Mouse (Mus musculus): ENCODE measurements around the gene Scn8a.
A peak's percentile ranks its signal among the peaks of the same experiment; 100 is the strongest.

Scn8a gene

DNA sequence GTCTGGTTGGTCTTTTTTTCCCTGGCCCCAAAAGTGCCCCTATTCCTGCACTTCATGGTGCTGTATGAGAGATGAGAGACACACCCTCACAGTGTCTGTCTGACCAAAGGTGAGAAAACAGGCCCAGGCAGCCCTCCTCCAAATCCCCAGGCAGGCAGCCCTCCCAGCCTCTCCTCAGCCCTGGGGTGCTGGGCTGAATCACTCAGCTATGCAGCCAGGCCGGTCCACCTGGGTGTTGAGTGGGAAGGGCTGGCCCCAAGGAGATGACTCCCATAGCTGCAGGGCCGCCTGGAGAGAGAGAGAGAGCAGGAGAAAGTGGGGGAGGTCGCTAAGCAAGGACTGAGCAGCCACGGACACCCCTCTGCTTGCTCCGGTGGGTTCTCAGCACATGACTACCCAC is 201.1 kb downstream of the Scn8a start:
- no peak for DNase-seq (ENCODE audit: low read depth)

- no peak for DNase-seq (ENCODE audit: low read depth)
These were observed 203.1 kb downstream of the Scn8a start for GRCm38 (mm10) chr15:101072736-101073135.

- no peak for DNase-seq (ENCODE audit: low read depth)
These were observed 204.4 kb downstream of the Scn8a start for GRCm38 (mm10) chr15:101074067-101074466.

DNA sequence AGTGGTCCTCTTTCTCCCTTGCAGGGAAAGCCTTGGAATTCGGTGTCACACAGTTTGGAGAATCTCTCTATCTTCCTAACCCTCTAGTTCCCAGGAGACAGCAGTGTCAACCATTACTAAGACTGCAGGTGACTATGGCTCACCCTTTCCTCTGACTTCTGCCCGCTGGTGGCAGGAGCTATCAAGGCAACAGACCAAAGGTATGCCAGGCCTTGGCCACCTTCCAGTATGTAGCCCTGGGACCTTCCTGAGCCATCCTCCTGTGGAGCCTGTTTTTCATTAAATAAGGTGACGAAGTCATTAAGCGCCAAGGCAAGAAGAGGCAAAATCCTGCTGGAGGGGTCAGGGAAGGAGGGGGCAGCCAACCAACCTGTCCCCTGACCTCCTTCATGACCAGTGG is 205.5 kb downstream of the Scn8a start:
- no peak for DNase-seq (ENCODE audit: low read depth)

DNA sequence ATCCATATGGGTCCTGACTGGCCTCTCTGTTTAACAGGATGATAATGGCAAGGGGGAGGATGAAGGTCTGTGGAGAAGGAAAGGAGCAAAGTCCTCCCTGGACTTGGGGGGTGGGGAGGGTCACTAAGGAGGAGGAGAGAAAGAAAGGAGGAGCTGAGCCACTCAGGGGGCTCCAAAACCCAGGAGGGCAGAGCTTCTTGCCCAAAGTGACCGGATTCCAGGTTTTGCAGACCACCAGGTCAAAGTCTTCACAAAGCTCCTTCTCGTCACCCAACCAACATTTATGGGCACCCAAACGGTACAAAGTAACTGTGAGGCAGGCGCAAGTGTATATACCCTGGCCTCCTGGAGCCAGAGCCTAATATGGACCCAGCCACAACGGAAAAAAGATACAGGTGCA is 206.0 kb downstream of the Scn8a start:
- DNase-seq (ENCODE audit: low read depth), result no peak

GRCm38 (mm10) chr15:101076071-101077000 is 206.7 kb downstream of the Scn8a start:
- no peak for DNase-seq (ENCODE audit: low read depth)

DNA sequence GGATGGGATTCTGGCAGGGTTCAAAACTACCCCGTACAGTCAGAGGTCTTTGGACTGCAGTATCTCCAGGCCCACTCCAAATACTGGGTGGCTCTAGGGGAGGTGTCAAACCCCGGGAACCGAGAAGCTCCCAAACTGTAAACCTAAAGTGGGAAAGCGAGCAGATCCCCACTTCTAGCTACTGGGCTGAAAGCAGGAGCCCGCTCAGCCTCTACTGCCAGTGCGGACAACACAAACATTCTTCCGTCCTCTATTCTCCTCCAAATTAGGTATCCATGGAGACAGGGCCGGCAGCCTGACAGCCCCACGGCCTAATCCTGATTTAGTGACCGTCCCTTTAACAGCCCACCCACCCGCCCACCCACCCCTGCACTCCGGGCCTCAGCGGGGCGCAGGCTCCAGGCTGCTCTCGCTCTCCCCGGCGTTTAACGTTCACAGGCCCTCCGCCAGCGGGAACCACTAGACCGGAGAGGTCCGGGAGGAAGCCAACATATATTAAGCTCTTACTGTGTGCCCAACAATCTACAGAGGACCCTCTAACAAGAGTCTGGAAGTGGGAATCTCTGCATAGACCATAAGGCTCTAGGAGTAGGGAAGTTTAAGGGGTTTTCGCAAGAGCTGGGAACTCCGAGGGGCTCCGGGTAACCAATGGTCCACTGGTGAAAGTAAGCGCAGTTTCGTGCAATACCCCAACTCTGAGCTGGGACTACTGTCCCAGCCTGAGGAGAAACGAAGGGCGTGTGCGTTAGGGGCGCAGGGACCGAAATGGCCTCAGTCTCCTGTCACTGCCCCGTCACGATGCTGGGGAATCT is 207.5 kb downstream of the Scn8a start:
- no peak for DNase-seq (ENCODE audit: low read depth)

GRCm38 (mm10) chr15:101077813-101078730 is 208.4 kb downstream of the Scn8a start, which contains the start of gene Fignl2:
Gene Fignl2, minus strand, starts transcription at chr15:101078567.
- DNase-seq (ENCODE audit: low read depth), result no peak

- DNase-seq (ENCODE audit: low read depth), result peak; percentile 50
These were observed 209.1 kb downstream of the Scn8a start for GRCm38 (mm10) chr15:101078731-101079156.

DNA sequence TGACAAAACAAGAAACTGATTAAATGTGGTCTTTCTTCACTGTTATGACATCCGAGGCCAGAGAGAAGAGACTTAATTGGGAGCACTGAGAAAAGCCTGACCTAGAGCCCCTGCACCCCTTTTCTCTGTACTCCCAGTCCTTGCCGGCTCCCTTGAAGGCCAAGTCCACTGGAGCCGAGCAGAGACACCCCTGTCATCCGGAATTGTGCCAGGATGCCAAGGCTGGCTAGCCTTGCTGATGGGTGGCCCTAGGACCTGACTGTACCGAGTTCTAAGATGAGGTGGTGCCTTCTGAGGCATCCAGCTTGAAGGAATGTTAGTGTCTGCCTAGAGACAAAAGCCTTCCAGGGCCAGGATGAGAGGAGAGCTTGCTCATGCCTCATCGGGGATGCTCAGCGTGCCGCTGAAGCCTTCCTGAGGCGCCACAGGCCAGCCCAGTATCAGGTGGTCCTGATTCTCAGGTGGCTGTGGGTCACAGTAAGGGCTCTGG is 210.4 kb downstream of the Scn8a start:
- DNase-seq (ENCODE audit: low read depth), result no peak

GRCm38 (mm10) chr15:101081035-101081548 is 211.4 kb downstream of the Scn8a start:
- DNase-seq (ENCODE audit: low read depth), result no peak

DNA sequence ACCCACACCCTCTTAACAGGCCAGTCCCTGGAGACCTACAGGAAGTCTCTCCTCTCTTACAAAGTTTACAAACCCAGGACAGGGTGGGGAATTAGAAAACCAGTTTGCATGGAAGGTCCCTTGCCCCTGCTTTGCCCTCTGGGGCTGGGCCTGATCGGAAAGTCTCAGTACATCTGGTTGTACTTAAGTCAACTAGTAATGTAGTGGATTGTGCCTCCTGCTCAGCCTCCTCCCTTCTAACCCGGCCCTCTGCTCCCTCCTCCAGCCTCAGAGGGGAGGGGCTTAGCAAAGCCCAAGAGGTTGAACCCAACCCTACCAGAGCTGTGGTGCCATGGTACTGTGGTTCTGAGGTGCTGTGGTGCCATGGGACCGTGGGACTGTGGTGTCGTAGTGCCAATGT is 212.6 kb downstream of the Scn8a start:
- no peak for DNase-seq (ENCODE audit: low read depth)

DNA sequence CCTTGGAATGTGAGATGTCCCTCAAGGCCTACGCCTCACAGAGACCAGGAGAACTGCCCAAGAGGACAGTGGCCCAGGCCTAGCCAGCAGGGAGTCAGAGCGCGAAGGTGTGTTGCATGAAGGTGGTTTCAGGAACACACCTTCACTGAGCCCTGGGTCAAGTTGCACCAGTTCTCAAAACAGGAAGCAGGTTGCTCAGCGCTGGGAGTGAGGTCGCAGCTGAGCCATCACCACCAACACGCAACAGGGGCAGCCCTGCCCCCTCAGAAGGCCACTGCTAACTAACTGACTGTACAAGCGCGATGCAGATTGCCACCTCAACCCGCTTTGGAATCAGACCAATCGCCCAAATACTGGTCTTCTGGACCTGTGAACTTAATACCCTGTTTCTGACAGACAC is 214.8 kb downstream of the Scn8a start:
- DNase-seq (ENCODE audit: low read depth), result no peak

DNA sequence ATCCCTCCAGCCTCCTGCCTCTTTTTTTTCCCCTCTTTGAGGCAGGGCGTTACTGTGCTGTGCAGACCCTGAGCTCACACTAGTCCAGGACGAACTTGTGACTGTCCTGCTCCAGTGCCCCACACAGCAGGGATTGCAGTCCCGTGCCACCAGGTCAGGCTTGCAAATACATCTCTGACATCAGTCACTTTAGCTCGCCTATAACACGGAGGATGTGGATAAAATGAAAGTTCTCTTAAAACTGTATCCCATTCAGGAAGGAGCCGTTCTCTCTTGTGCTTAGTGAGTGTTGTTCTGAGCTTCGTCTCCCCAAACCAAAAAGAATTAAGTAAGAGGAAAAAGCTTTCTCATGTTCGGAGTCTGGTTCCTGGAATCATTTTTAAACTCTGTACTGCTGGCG is 216.8 kb downstream of the Scn8a start:
- no peak for DNase-seq (ENCODE audit: low read depth)

DNA sequence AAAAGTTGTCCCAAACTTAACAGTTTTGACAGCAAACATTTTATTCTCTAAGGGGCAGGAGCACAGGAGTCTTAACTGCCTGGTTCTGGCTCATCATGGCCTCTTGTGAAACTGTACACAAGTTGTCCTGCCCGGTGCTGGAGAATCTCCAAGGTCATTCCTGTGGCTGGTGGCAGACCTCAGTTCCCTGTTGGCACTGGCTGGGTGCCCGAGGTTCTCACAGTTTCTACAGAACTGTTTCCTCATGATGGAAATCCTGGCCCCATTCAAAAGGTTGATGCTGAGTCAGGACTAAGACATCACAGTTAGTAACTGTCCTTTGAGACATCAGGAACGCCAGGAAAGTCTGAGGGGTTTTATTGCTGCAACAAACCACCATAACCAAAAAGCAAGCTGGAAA is 217.3 kb downstream of the Scn8a start:
- DNase-seq (ENCODE audit: low read depth), result peak; percentile 93

GRCm38 (mm10) chr15:101088291-101088690 is 218.6 kb downstream of the Scn8a start:
- DNase-seq (ENCODE audit: low read depth), result no peak

GRCm38 (mm10) chr15:101091551-101091950 is 221.9 kb downstream of the Scn8a start:
- no peak for DNase-seq (ENCODE audit: low read depth)

- DNase-seq (ENCODE audit: low read depth), result no peak
These were observed 222.6 kb downstream of the Scn8a start for GRCm38 (mm10) chr15:101092121-101092828.

DNA sequence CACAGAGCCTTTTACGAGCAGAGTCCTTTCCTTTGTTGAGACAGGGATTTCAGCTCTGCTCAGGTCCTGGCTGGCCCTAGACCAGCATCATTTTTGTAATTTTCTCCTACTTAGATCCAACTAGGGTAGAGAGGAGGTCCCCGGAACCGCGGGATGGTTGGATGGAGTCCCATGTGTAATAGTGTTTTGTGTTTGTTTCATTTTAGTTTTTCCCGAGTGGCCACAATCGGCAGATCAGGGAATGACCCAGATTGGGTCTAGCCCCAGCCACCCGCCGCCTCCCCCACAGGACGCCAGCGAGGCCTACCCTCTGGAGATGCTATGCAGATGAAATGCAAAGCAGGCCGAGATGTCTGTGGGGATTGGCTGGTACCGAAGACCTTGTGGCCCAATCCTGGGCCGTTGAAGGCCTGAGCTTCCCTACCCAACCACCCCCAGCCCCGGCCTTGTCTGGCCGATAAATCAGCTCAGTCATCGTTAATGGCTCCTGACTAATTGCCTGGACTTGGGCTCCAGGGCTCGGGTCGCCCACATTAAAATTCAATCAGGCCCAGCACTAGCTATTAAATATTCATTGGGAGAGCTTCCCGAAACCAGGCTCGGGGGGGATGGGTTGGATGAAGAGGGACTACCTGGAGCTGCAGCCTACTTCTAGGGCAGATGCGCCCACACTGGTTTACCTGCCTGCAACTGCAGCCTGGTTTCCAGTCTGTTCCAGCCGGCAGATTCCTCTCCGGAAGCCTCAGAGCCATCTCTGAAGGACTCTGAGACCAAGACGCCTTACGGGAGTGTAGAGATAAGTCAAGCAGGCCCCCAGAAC is 223.4 kb downstream of the Scn8a start:
- no peak for DNase-seq (ENCODE audit: low read depth)

DNA sequence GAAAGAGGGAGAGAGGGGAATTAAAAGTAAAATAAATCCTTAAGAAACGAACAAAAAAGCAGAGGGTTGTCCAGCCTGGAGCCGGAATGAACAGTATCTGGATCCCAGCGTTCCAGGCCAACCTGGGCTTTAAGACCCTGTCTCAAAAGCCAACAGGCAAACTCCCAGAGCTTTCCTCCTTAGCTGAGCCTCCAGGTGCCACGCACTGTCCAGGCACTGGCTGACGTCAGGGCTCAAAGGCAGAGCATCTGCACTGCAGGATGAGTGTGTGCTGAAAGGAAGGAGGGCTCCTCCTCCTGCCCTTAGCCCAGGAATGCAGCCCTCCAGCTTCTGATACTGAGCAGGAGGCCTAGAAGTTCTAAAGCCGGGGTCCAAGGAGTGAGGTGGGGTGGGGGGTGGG is 224.3 kb downstream of the Scn8a start:
- no peak for DNase-seq (ENCODE audit: low read depth)

Measured in fibroblast of lung, adult 2 months (primary cell).